Mouse (Mus musculus) kidney, embryonic 15.5 days (tissue): ENCODE results near the gene Plac8. TPM values are rescaled to one million over a fixed set of nuclear protein-coding genes. Genes with fewer than 3 reads are reported as not detected.

Experiments
- ATAC-seq: fragments of 200-750 bp; cut with Nextera tagmentation; replicated peaks from 2 replicates; pipeline ENCODE4 v1.8.0; 2017; ENCODE audit warnings: moderate TSS enrichment; ENCODE audit not compliant: low FRiP score
- H3K27ac ChIP-seq: fragments of 300-500 bp; sonication (generic); 2 replicates; pipeline ENCODE4 v1.5.1; 2015; ENCODE audit warnings: mild to moderate bottlenecking, inconsistent platforms
- H3K27me3 ChIP-seq: fragments of 300-500 bp; sonication (generic); 2 replicates; pipeline ENCODE4 v1.6.1; 2015; ENCODE audit warnings: inconsistent platforms
- H3K36me3 ChIP-seq: fragments of 300-500 bp; sonication (generic); 2 replicates; pipeline ENCODE4 v1.6.1; 2015; ENCODE audit warnings: inconsistent platforms
- H3K4me1 ChIP-seq: fragments of 300-500 bp; sonication (generic); 2 replicates; pipeline ENCODE4 v1.6.1; 2015; ENCODE audit warnings: inconsistent platforms
- H3K4me2 ChIP-seq: fragments of 300-500 bp; sonication (generic); 2 replicates; pipeline ENCODE4 v1.6.1; 2015; ENCODE audit warnings: moderate library complexity, mild to moderate bottlenecking, inconsistent platforms
- H3K4me3 ChIP-seq: fragments of 300-500 bp; sonication (generic); replicated peaks from 2 replicates; pipeline ENCODE4 v1.5.1; 2015; ENCODE audit warnings: mild to moderate bottlenecking, inconsistent platforms
- H3K9ac ChIP-seq: fragments of 300-500 bp; sonication (generic); 2 replicates; pipeline ENCODE4 v1.6.1; 2015; ENCODE audit warnings: mild to moderate bottlenecking, inconsistent platforms
- H3K9me3 ChIP-seq: fragments of 300-500 bp; sonication (generic); replicated peaks from 2 replicates; pipeline ENCODE4 v1.6.1; 2016; ENCODE audit warnings: inconsistent platforms
- WGBS: fragments of 180-500 bp; shearing (Covaris S2); methylation state at CpG from one replicate; pipeline ENCODE4 v1.1.7; 2015; ENCODE audit warnings: mixed read lengths; 5-methylcytosine and 5-hydroxymethylcytosine counted together
- polyA plus RNA-seq: library from polyadenylated mRNA; unstranded; fragments of >200 nt; fragmentation: Nextera tagmentation; extraction: Ambion mirVana; gene quantifications from 2 replicates; pipeline ENCODE4 v1.2.1, GENCODE M21; 2015

The Plac8 gene
- polyA plus RNA-seq, 1 experiment from 2014 or later, result 89.5 TPM

GRCm38 (mm10) chr5:100557019-100557418, 15.0 kb downstream of the Plac8 start:
- ATAC-seq, result no peak
- peaks cover 12% of the 10 kb centered on the region; the same call in 1 of the 2 replicates for H3K36me3 ChIP-seq
- 72% methylated on average over 14 of the region's 14 CpGs for WGBS
- no peak overlapping the region for H3K9ac ChIP-seq
- no peak overlapping the region for H3K4me2 ChIP-seq
- H3K4me3 ChIP-seq, result no peak overlapping the region
- H3K27ac ChIP-seq, result no peak overlapping the region; the same call in 1 of the 2 replicates
- H3K4me1 ChIP-seq, result peaks cover 20% of the 10 kb centered on the region
- no peaks in the 10 kb centered on the region for H3K9me3 ChIP-seq
- H3K27me3 ChIP-seq, result no peaks in the 10 kb centered on the region

DNA sequence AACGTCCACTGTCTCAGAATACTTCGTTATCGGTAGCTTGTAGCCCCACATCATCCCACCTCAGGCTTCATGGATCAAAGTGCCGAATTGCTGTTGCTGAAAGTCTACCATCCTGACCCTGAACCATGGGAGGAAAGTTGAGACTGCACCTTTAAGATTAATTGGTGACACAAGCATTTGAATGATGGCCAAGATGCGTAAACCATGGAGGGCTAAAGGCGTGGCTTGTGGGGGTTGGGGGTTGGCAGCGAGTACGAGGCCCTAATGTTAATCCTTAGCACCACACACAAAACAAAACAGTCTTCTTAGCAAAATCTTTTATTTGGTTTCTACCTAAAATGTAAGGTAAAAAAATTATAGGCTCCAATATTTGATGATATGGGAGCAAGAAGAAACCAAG, 18.6 kb downstream of the Plac8 start:
- Histone ChIP-seq H3K9ac (no peak overlapping the region), H3K27me3 (no peaks in the 10 kb centered on the region), H3K4me3 (no peak overlapping the region), H3K9me3 (no peaks in the 10 kb centered on the region), H3K4me1 (peaks cover 20% of the 10 kb centered on the region), H3K4me2 (no peak overlapping the region), H3K36me3 (peaks cover 21% of the 10 kb centered on the region), H3K27ac (no peak overlapping the region)
- WGBS, result 18% methylated on average over 8 of the region's 8 CpGs
- ATAC-seq, result no peak

DNA sequence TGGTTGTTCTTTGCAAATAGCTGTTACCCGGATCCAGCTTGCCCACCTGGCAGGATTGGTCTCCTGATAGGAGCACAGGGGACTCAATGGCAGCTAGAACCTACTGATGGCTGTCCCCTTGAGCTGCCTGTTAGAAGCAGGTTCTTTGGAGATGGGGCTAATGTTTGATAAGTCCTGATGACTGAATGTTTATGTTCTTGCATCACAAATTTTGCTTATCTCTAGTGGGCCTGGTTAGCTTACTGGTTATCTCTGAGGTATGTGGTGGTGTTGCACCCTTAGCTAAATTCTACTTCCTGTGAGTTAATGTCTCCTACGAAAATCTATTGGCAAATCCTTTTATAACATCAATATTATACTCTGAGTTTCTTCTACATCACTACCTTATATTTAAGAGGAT, 20.1 kb downstream of the Plac8 start:
- no peak for ATAC-seq
- Histone ChIP-seq H3K27ac (no peak overlapping the region), H3K9ac (no peak overlapping the region), H3K4me3 (no peak overlapping the region), H3K36me3 (peaks cover 36% of the 10 kb centered on the region), H3K4me1 (peaks cover 11% of the 10 kb centered on the region), H3K27me3 (no peaks in the 10 kb centered on the region), H3K9me3 (no peaks in the 10 kb centered on the region), H3K4me2 (no peak overlapping the region)
- WGBS, result 79% methylated on average over 2 of the region's 2 CpGs

DNA sequence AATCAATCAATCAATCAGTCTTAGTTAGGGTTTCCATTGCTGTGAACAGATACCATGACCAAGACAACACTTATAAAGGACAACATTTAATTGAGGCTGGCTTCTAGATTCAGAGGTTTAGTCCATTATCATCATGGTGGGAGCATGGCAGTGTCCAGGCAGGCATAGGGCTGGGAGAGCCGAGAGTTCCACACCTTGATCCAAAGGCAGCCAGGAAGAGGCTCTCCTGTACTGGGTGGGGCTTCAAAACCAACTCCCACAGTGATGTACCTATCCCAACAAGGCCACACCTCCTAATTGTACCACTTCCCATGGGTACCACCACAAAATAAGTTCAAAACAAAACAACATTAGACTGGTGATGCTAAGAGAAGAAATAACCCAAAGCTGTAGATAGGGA, 21.9 kb downstream of the Plac8 start:
- no peak overlapping the region for H3K9ac ChIP-seq
- no peak overlapping the region for H3K4me2 ChIP-seq
- H3K36me3 ChIP-seq, result peaks cover 47% of the 10 kb centered on the region
- H3K4me1 ChIP-seq, result peaks cover 9% of the 10 kb centered on the region
- no peak for ATAC-seq
- no peak overlapping the region for H3K4me3 ChIP-seq
- no peak overlapping the region for H3K27ac ChIP-seq
- no peaks in the 10 kb centered on the region for H3K9me3 ChIP-seq
- WGBS, result 96% methylated on average over 1 of the region's 1 CpGs
- no peaks in the 10 kb centered on the region for H3K27me3 ChIP-seq

GRCm38 (mm10) chr5:100549311-100549710, 22.7 kb downstream of the Plac8 start:
- Histone ChIP-seq H3K9ac (no peak overlapping the region), H3K4me1 (peaks cover 9% of the 10 kb centered on the region), H3K27me3 (no peaks in the 10 kb centered on the region), H3K36me3 (peaks cover 56% of the 10 kb centered on the region), H3K4me2 (no peak overlapping the region), H3K27ac (no peak overlapping the region), H3K4me3 (no peak overlapping the region), H3K9me3 (no peaks in the 10 kb centered on the region)
- 96% methylated on average over 4 of the region's 4 CpGs for WGBS
- no peak for ATAC-seq

- no peak overlapping the region for H3K4me2 ChIP-seq
- H3K9me3 ChIP-seq, result no peaks in the 10 kb centered on the region
- no peak for ATAC-seq
- peaks cover 66% of the 10 kb centered on the region for H3K36me3 ChIP-seq
- H3K9ac ChIP-seq, result no peak overlapping the region
- H3K27me3 ChIP-seq, result no peaks in the 10 kb centered on the region
- peaks cover 1% of the 10 kb centered on the region for H3K4me1 ChIP-seq
- no peak overlapping the region for H3K4me3 ChIP-seq
- WGBS, result 78% methylated on average over 2 of the region's 2 CpGs
- no peak overlapping the region for H3K27ac ChIP-seq
Observed at GRCm38 (mm10) chr5:100548236-100548635, 23.8 kb downstream of the Plac8 start.

DNA sequence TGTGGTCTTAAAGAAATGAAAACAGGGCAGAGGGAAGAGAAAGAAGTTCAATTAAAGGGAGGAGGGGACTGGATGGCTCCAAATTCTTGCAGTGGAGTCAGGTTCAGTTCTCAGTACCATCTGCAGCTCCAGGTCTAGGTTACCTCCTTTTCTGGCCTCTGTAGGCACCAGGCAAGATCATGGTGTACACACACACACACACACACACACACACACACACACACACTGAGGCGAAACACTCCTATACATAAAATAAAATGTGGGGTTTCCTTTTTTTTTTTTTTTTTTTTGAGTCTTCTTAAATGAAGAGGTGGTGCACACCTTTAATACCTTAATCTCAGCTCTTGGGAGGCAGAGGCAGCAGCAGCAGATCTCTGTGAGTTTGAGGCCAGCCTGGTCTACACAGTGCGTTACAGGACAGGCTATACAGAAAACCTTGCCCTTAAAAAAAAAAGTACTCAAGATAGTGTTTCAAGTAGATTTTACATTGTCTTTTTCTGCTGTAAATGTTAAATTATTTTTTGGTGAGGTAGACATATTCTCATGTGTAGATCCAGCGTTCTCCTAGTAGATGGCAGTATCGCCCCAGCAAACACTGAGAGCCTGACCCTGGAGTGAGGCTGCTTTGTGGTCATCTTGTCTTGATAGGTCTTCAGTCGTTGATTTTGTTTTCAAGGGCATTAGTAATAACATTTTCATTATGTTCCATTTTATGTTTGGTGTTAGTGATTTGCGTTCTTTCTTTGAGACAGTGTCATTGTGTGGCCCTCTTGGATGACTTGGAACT, 25.6 kb downstream of the Plac8 start:
- H3K27me3 ChIP-seq, result no peaks in the 10 kb centered on the region
- ATAC-seq, result no peak
- H3K4me2 ChIP-seq, result no peak overlapping the region
- WGBS, result 82% methylated on average over 6 of the region's 6 CpGs
- H3K36me3 ChIP-seq, result peaks cover 84% of the 10 kb centered on the region
- H3K27ac ChIP-seq, result no peak overlapping the region
- no peaks in the 10 kb centered on the region for H3K9me3 ChIP-seq
- no peaks in the 10 kb centered on the region for H3K4me1 ChIP-seq
- no peak overlapping the region for H3K9ac ChIP-seq
- H3K4me3 ChIP-seq, result no peak overlapping the region

GRCm38 (mm10) chr5:100536638-100537037, 35.4 kb downstream of the Plac8 start:
- Histone ChIP-seq H3K4me3 (no peak overlapping the region), H3K9me3 (no peaks in the 10 kb centered on the region), H3K27ac (no peak overlapping the region), H3K36me3 (peaks cover 83% of the 10 kb centered on the region), H3K4me1 (no peaks in the 10 kb centered on the region), H3K4me2 (no peak overlapping the region), H3K27me3 (no peaks in the 10 kb centered on the region), H3K9ac (no peak overlapping the region)
- WGBS, result 82% methylated on average over 3 of the region's 3 CpGs
- ATAC-seq, result no peak

GRCm38 (mm10) chr5:100535826-100536225, 36.2 kb downstream of the Plac8 start:
- H3K27ac ChIP-seq, result no peak overlapping the region
- no peak for ATAC-seq
- no peak overlapping the region for H3K4me3 ChIP-seq
- H3K9ac ChIP-seq, result no peak overlapping the region
- H3K36me3 ChIP-seq, result peaks cover 85% of the 10 kb centered on the region
- H3K9me3 ChIP-seq, result no peaks in the 10 kb centered on the region
- WGBS, result 82% methylated on average over 7 of the region's 7 CpGs
- H3K4me2 ChIP-seq, result no peak overlapping the region
- no peaks in the 10 kb centered on the region for H3K4me1 ChIP-seq
- no peaks in the 10 kb centered on the region for H3K27me3 ChIP-seq

GRCm38 (mm10) chr5:100526164-100526563, 45.9 kb downstream of the Plac8 start:
- Histone ChIP-seq H3K9ac (no peak overlapping the region), H3K4me1 (no peaks in the 10 kb centered on the region), H3K4me3 (no peak overlapping the region), H3K9me3 (no peaks in the 10 kb centered on the region), H3K4me2 (no peak overlapping the region), H3K27me3 (no peaks in the 10 kb centered on the region), H3K36me3 (peaks cover 50% of the 10 kb centered on the region), H3K27ac (no peak overlapping the region)
- WGBS, result 78% methylated on average over 7 of the region's 7 CpGs
- no peak for ATAC-seq

GRCm38 (mm10) chr5:100525620-100526019, 46.4 kb downstream of the Plac8 start:
- no peaks in the 10 kb centered on the region for H3K9me3 ChIP-seq
- H3K4me3 ChIP-seq, result no peak overlapping the region
- ATAC-seq, result no peak
- no peak overlapping the region for H3K9ac ChIP-seq
- H3K4me2 ChIP-seq, result no peak overlapping the region
- peaks cover 45% of the 10 kb centered on the region for H3K36me3 ChIP-seq
- peaks cover 1% of the 10 kb centered on the region for H3K4me1 ChIP-seq
- H3K27me3 ChIP-seq, result no peaks in the 10 kb centered on the region
- H3K27ac ChIP-seq, result 0 out of 2 replicates have a peak overlapping the region, but pooled peaks have one; percentile 10
- 77% methylated on average over 3 of the region's 3 CpGs for WGBS

GRCm38 (mm10) chr5:100524921-100525320, 47.1 kb downstream of the Plac8 start:
- Histone ChIP-seq H3K9ac (no peak overlapping the region), H3K9me3 (no peaks in the 10 kb centered on the region), H3K27me3 (no peaks in the 10 kb centered on the region), H3K27ac (no peak overlapping the region), H3K4me2 (no peak overlapping the region), H3K4me1 (peaks cover 8% of the 10 kb centered on the region), H3K36me3 (peaks cover 38% of the 10 kb centered on the region), H3K4me3 (no peak overlapping the region)
- no peak for ATAC-seq
- WGBS, result 96% methylated on average over 9 of the region's 9 CpGs

DNA sequence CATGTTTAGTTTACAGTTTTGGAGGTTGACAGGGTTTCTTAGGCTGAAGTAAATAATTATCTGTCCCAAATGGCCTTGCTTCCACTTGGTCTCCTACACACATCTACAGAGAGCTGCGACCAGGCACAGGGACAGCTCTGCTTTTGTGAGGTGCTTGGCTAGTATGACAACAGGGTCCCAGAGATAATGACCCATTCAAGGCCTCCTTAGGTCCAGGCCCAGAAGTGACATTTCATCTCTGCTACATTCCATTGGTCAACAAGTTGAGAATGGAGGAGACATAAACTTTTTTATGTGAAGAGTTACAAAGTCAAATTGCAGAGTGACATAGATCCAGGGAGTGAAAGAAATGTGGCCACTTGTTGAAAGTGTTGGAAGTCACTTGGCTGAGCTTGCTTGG, 48.7 kb downstream of the Plac8 start:
- Histone ChIP-seq H3K27me3 (no peaks in the 10 kb centered on the region), H3K4me2 (no peak overlapping the region), H3K9me3 (no peaks in the 10 kb centered on the region), H3K4me1 (peaks cover 16% of the 10 kb centered on the region), H3K36me3 (peaks cover 23% of the 10 kb centered on the region), H3K4me3 (no peak overlapping the region), H3K9ac (no peak overlapping the region), H3K27ac (no peak overlapping the region)
- ATAC-seq, result no peak
- 89% methylated on average over 1 of the region's 1 CpGs for WGBS
